Comparison of ENCODE assay signal across 9 mouse cellular contexts in the genomic region with DNA sequence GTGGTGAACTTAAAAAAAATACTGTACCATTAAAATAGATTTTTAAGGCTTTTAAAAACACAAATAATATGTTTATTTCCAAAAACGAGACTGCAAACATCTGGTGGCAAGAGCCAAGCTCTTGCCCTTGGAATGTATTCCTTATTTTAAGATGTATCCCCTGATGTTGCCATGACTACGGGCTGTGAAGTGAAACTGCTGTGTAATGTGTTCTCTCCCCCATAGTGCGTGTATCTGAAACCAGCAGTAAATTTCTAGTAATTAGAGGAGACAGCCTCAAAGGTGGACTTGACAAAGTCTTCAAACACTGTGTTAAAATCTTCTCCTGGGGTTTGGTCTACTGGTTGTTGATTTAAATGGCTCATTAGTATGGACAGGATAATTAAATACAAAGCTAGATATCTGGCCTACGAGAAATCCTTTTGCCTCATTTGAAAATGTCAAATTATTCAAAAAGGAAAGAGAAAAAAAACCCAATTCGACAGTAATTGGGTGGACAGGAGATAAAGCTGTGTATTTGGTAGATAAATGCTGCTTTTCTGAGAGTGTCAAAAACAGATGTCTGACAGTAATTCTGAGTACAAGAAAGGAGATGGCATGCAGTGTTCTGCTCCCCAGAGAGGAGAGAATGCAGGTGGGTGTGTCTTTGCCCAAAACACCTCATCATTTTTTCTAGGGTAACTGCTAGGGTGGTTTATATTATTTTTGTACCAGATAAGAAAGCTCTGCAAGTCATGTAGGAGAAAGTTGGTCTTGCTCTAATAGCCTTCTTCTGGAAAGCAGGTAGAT.
DNase-seq lines count a peak whose midpoint lies in the region; ATAC-seq and TF ChIP-seq lines count a peak whose summit lies in the region.
"Had no signal": no experiment of that assay in that cellular context is flagged by ENCODE, and none has a peak within 500 bp of the region (broad histone marks: within the 10 kb centered on the region; RNA-seq: fewer than 3 reads in every experiment).

No protein-coding gene starts in this region.

- H3K9ac ChIP-seq in midbrain, postnatal 0 days (replicated peaks; ENCODE audit: low read length, poor library complexity, severe bottlenecking), result no peak overlapping the region
- no peak overlapping the region for H3K9ac ChIP-seq in heart, embryonic 11.5 days (ENCODE audit: low read depth, low read length)

- 27% methylated on average over 5 of the region's 5 CpGs for WGBS in midbrain, postnatal 0 days
- 58% methylated on average over 5 of the region's 5 CpGs for WGBS in heart, embryonic 11.5 days (ENCODE audit: insufficient replicate concordance)

- no peak for TF ChIP-seq CTCF in midbrain, postnatal 0 days (IDR thresholded peaks at IDR 0.05)

- H3K27ac ChIP-seq in midbrain, postnatal 0 days (ENCODE audit: low read depth, low read length), result peak overlapping the region; percentile 38; the same call in 1 of the 2 replicates
- H3K27ac ChIP-seq in heart, embryonic 11.5 days (ENCODE audit: low read depth, low read length), result no peak overlapping the region

- no peaks in the 10 kb centered on the region for H3K36me3 ChIP-seq in midbrain, postnatal 0 days (ENCODE audit: insufficient read depth, low read length)
- H3K36me3 ChIP-seq in heart, embryonic 11.5 days (ENCODE audit: control insufficient read depth, insufficient read depth, low read length), result no peaks in the 10 kb centered on the region

- DNase-seq in layer of hippocampus, adult 11-12 months (ENCODE audit: low spot score), result peak; percentile 15
- DNase-seq in layer of hippocampus, postnatal 36 days, result no peak
- DNase-seq in embryo, embryonic 10.5 days (ENCODE audit: low spot score), result peak; percentile 59
- DNase-seq in forelimb bud, embryonic 11.5 days (ENCODE audit: low read depth, low spot score), result peak; percentile 79
- peak; percentile 75 for DNase-seq in midbrain, postnatal 0 days (ENCODE audit: low spot score)
- no peak for DNase-seq in gastrocnemius, postnatal 25 days
- DNase-seq in thymus, adult 18-20 months, result no peak
- DNase-seq: cerebellum, adult 2 months had no signal

- peak; percentile 79; the same call in 1 of the 2 replicates for ATAC-seq in midbrain, postnatal 0 days (ENCODE audit: low FRiP score)
- no peak for ATAC-seq in heart, embryonic 11.5 days (replicated peaks; ENCODE audit: insufficient number of reproducible peaks, low FRiP score, low TSS enrichment)

- no peak overlapping the region for H3K4me2 ChIP-seq in midbrain, postnatal 0 days (ENCODE audit: low read depth, low read length, poor library complexity, severe bottlenecking)
- H3K4me2 ChIP-seq in heart, embryonic 11.5 days, result no peak overlapping the region

- no peaks in the 10 kb centered on the region for H3K9me3 ChIP-seq in midbrain, postnatal 0 days (ENCODE audit: low read length)
- H3K9me3 ChIP-seq in heart, embryonic 11.5 days (replicated peaks; ENCODE audit: control insufficient read depth, low read length), result no peaks in the 10 kb centered on the region

- H3K27me3 ChIP-seq in midbrain, postnatal 0 days (ENCODE audit: insufficient read depth, low read length), result no peaks in the 10 kb centered on the region
- no peaks in the 10 kb centered on the region for H3K27me3 ChIP-seq in heart, embryonic 11.5 days (ENCODE audit: control insufficient read depth, insufficient read depth, low read length)

- H3K4me3 ChIP-seq in midbrain, postnatal 0 days (ENCODE audit: low read depth, low read length), result no peak overlapping the region
- H3K4me3 ChIP-seq in heart, embryonic 11.5 days (ENCODE audit: low read depth, low read length), result no peak overlapping the region

- 0 out of 2 replicates have a peak, but pooled peaks cover 4% of the 10 kb centered on the region for H3K4me1 ChIP-seq in midbrain, postnatal 0 days (ENCODE audit: insufficient read depth, low read length)
- H3K4me1 ChIP-seq in heart, embryonic 11.5 days (ENCODE audit: control insufficient read depth, insufficient read depth, low read length), result no peaks in the 10 kb centered on the region

Comparison
In these comparisons a context has a peak if more than half of its experiments do, and no peak if none do; other contexts are left out.
1. DNase-seq: peak in layer of hippocampus, adult 11-12 months (single experiment), embryo, embryonic 10.5 days (single experiment), forelimb bud, embryonic 11.5 days (single experiment) and midbrain, postnatal 0 days (single experiment); none in layer of hippocampus, postnatal 36 days (0 of 2), gastrocnemius, postnatal 25 days (single experiment) and thymus, adult 18-20 months (0 of 2).